In genomic region chr1:138243947-138244346, GRCm38 (mm10) we compare ENCODE assay signal across 8 mouse cellular contexts. TPM values are rescaled to one million over a fixed set of nuclear protein-coding genes. Genes with fewer than 3 reads are reported as not detected.
A peak's percentile ranks its signal among the peaks of the same experiment; 100 is the strongest.
DNase-seq lines count a peak whose midpoint lies in the region; ATAC-seq and TF ChIP-seq lines count a peak whose summit lies in the region.
"Had no signal": no experiment of that assay in that cellular context is flagged by ENCODE, and none has a peak within 500 bp of the region (broad histone marks: within the 10 kb centered on the region; RNA-seq: fewer than 3 reads in every experiment).

No protein-coding gene starts in this region.

- no peak overlapping the region for H3K4me2 ChIP-seq in heart, embryonic 14.5 days (ENCODE audit: low read length)

- no peak overlapping the region for H3K9ac ChIP-seq in heart, embryonic 14.5 days (ENCODE audit: low read length)

- H3K27ac ChIP-seq in heart, embryonic 14.5 days (replicated peaks in 1 of 2; ENCODE audit: control insufficient read depth in 1 of 2, insufficient read depth in 1 of 2, low read depth in 2 of 2, low read length in 2 of 2) = peak overlapping the region; percentile 55 to 77; a peak in 3 of 4 replicates
- H3K27ac ChIP-seq in macrophage = peak overlapping the region; percentile 47

- no peak for ATAC-seq in heart, embryonic 14.5 days (ENCODE audit: insufficient number of reproducible peaks, insufficient read depth, low FRiP score, low read depth)

- no peaks in the 10 kb centered on the region for H3K9me3 ChIP-seq in heart, embryonic 14.5 days (ENCODE audit: control insufficient read depth, low read length)

- no peaks in the 10 kb centered on the region for H3K27me3 ChIP-seq in heart, embryonic 14.5 days (ENCODE audit: control insufficient read depth, insufficient read depth, low read length)

- no peaks in the 10 kb centered on the region for H3K36me3 ChIP-seq in heart, embryonic 14.5 days (ENCODE audit: control insufficient read depth, insufficient read depth, low read length)
- no peaks in the 10 kb centered on the region for H3K36me3 ChIP-seq in macrophage (ENCODE audit: inconsistent target)

- DNase-seq in layer of hippocampus, postnatal 10 days (ENCODE audit: low spot score in 2 of 2) = peak; percentile 5 to 16
- DNase-seq in layer of hippocampus, postnatal 14 days (ENCODE audit: low spot score in 2 of 2) = no peak
- DNase-seq in brain, embryonic 14.5 days (ENCODE audit: low read depth) = peak; percentile 69
- DNase-seq in thymus, postnatal 25 days = no peak
- DNase-seq in urinary bladder, adult 18-20 months (ENCODE audit: low spot score in 2 of 2) = no peak

- no peaks in the 10 kb centered on the region for H3K79me2 ChIP-seq in macrophage (ENCODE audit: inconsistent target)

- no peak for TF ChIP-seq CTCF in brain, embryonic 14.5 days (IDR thresholded peaks at IDR 0.05; ENCODE audit: borderline replicate concordance, extremely low read depth, insufficient read depth, insufficient read length)

- 59% methylated on average over 5 of the region's 5 CpGs for WGBS in heart, embryonic 14.5 days
- WGBS in macrophage (ENCODE audit: missing documents) = 10% methylated on average over 5 of the region's 5 CpGs

- peaks cover 2 to 4% of the 10 kb centered on the region in 2 experiments; a peak in 2 of 4 replicates for H3K4me1 ChIP-seq in heart, embryonic 14.5 days (ENCODE audit: control insufficient read depth in 2 of 2, insufficient read depth in 2 of 2, low read length in 2 of 2)

- H3K4me3 ChIP-seq in heart, embryonic 14.5 days (ENCODE audit: control insufficient read depth in 1 of 2, insufficient read depth in 1 of 2, low read depth in 1 of 2, low read length in 2 of 2) = no peak overlapping the region
- H3K4me3 ChIP-seq in macrophage (ENCODE audit: inconsistent target) = no peak overlapping the region

- no peak for TF ChIP-seq POLR2A in brain, embryonic 14.5 days (IDR thresholded peaks at IDR 0.05; ENCODE audit: borderline replicate concordance, extremely low read depth, insufficient read depth, insufficient read length, poor library complexity, severe bottlenecking)

RNA-seq across cellular contexts. Expression of gene Atp6v1g3, which starts 29.6 kb away (rescaled TPM):
- total RNA-seq in layer of hippocampus, postnatal 10 days (2021) = not detected
- total RNA-seq in layer of hippocampus, postnatal 14 days (2021) = not detected
- not detected in 2 replicates for polyA plus RNA-seq in brain, embryonic 14.5 days (2012; rRNA removed)
- not detected in 2 replicates for polyA plus RNA-seq in heart, embryonic 14.5 days (2014; fragmentation: Nextera tagmentation; extraction: Ambion mirVana)
- not detected for total RNA-seq in macrophage (2018; cell fraction: chromatin; rRNA removed)
- total RNA-seq in macrophage (2018; cell fraction: cytosol; rRNA removed) = not detected
- not detected for total RNA-seq in macrophage (2018; cell fraction: nucleus; rRNA removed)
- not detected in 3 replicates for polyA plus RNA-seq in macrophage (2018)
- polyA plus RNA-seq: liver, embryonic 16.5 days had no signal

Comparison
In these comparisons a context has a peak if more than half of its experiments do, and no peak if none do; other contexts are left out.
1. DNase-seq: peak in layer of hippocampus, postnatal 10 days (2 of 2) and brain, embryonic 14.5 days (single experiment); none in layer of hippocampus, postnatal 14 days (0 of 2), thymus, postnatal 25 days (single experiment) and urinary bladder, adult 18-20 months (0 of 2).